Mouse (Mus musculus): ENCODE results near the gene Adgrg1. TPM values are rescaled to one million over a fixed set of nuclear protein-coding genes. Genes with fewer than 3 reads are reported as not detected.

The Adgrg1 gene
- polyA plus RNA-seq, 1 experiment from 2014 or later = 11.1 TPM

DNA sequence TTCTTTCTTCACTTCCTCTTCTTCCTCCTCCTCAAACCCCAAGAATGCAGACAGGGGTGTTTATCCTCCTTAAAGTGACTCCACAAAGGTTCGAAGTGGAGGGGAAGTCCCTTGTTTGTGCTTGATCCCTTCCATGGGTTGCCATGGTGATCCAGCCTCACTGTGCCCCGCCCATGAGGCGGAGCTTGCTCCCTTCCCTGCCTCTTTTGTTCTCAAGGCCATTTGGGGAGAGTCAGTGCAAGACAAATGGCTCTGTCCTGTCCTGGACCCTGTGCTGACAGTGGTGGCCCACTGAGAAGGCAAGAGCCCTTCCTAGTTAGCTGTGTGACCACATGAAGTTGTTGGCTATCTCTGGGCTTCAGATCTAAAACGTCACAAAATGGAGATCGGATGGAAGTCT, 26.1 kb downstream of the Adgrg1 start:
- Histone ChIP-seq H3K27me3 (ENCODE audit: control insufficient read depth, insufficient read depth, low read length) (no peaks in the 10 kb centered on the region), H3K4me1 (ENCODE audit: control insufficient read depth, insufficient read depth, low read length) (0 out of 2 replicates have a peak, but pooled peaks cover 6% of the 10 kb centered on the region), H3K27ac (replicated peaks; ENCODE audit: low read depth, low read length) (no peak overlapping the region), H3K9me3 (ENCODE audit: control insufficient read depth, low read length) (no peaks in the 10 kb centered on the region), H3K9ac (ENCODE audit: low read length) (no peak overlapping the region), H3K36me3 (ENCODE audit: control insufficient read depth, insufficient read depth, low read length) (peaks cover 3% of the 10 kb centered on the region), H3K4me2 (ENCODE audit: low read depth, severe bottlenecking) (no peak overlapping the region), H3K4me3 (ENCODE audit: low read depth, low read length) (no peak overlapping the region)
- DNase-seq (ENCODE audit: low spot score) = peak; percentile 74
- no peak for ATAC-seq (ENCODE audit: insufficient number of reproducible peaks, low FRiP score, low TSS enrichment, low read depth)
- 27% methylated on average over 5 of the region's 5 CpGs for WGBS

- ATAC-seq (ENCODE audit: insufficient number of reproducible peaks, low FRiP score, low TSS enrichment, low read depth) = no peak
- no peak overlapping the region for H3K27ac ChIP-seq (replicated peaks; ENCODE audit: low read depth, low read length)
- H3K9ac ChIP-seq (ENCODE audit: low read length) = no peak overlapping the region
- no peak overlapping the region for H3K4me3 ChIP-seq (ENCODE audit: low read depth, low read length)
- no peaks in the 10 kb centered on the region for H3K27me3 ChIP-seq (ENCODE audit: control insufficient read depth, insufficient read depth, low read length)
- H3K4me1 ChIP-seq (ENCODE audit: control insufficient read depth, insufficient read depth, low read length) = 0 out of 2 replicates have a peak, but pooled peaks cover 6% of the 10 kb centered on the region
- DNase-seq (ENCODE audit: low spot score) = no peak
- 82% methylated on average over 5 of the region's 5 CpGs for WGBS
- H3K9me3 ChIP-seq (ENCODE audit: control insufficient read depth, low read length) = no peaks in the 10 kb centered on the region
- peaks cover 5% of the 10 kb centered on the region for H3K36me3 ChIP-seq (ENCODE audit: control insufficient read depth, insufficient read depth, low read length)
- no peak overlapping the region for H3K4me2 ChIP-seq (ENCODE audit: low read depth, severe bottlenecking)
Observed at GRCm38 (mm10) chr8:95001165-95001564, 26.6 kb downstream of the Adgrg1 start.

DNA sequence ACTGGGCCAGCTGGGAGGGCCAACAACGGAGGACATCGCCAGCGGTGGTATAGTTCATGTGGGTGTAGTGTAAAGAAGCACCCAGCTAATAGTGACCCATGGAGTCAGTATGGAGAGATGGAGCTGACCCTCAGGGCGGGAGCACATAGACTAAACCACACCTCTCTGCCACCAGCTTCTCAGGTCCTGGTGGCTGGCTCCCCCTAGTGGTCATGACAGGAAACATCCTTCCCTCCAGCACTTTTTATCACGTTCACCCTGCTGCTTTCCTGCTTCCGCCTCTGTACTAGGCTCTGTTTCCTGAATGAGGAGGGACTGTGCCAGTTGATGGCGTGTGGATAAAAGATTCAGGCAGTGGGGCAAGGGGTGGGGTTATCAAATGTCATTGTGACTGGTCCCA, 27.1 kb downstream of the Adgrg1 start:
- ATAC-seq (ENCODE audit: insufficient number of reproducible peaks, low FRiP score, low TSS enrichment, low read depth) (peak; percentile 52), DNase-seq (ENCODE audit: low spot score) (peak; percentile 86)
- Histone ChIP-seq H3K27me3 (ENCODE audit: control insufficient read depth, insufficient read depth, low read length) (no peaks in the 10 kb centered on the region), H3K4me1 (ENCODE audit: control insufficient read depth, insufficient read depth, low read length) (0 out of 2 replicates have a peak, but pooled peaks cover 6% of the 10 kb centered on the region), H3K4me3 (ENCODE audit: low read depth, low read length) (no peak overlapping the region), H3K9ac (ENCODE audit: low read length) (no peak overlapping the region), H3K27ac (replicated peaks; ENCODE audit: low read depth, low read length) (no peak overlapping the region), H3K9me3 (ENCODE audit: control insufficient read depth, low read length) (no peaks in the 10 kb centered on the region), H3K4me2 (ENCODE audit: low read depth, severe bottlenecking) (no peak overlapping the region), H3K36me3 (ENCODE audit: control insufficient read depth, insufficient read depth, low read length) (peaks cover 5% of the 10 kb centered on the region)
- 7% methylated on average over 7 of the region's 7 CpGs for WGBS

- Histone ChIP-seq H3K27me3 (ENCODE audit: control insufficient read depth, insufficient read depth, low read length) (no peaks in the 10 kb centered on the region), H3K9ac (ENCODE audit: low read length) (no peak overlapping the region), H3K4me3 (ENCODE audit: low read depth, low read length) (no peak overlapping the region), H3K9me3 (ENCODE audit: control insufficient read depth, low read length) (no peaks in the 10 kb centered on the region), H3K36me3 (ENCODE audit: control insufficient read depth, insufficient read depth, low read length) (peaks cover 5% of the 10 kb centered on the region), H3K4me2 (ENCODE audit: low read depth, severe bottlenecking) (no peak overlapping the region), H3K4me1 (ENCODE audit: control insufficient read depth, insufficient read depth, low read length) (0 out of 2 replicates have a peak, but pooled peaks cover 6% of the 10 kb centered on the region), H3K27ac (replicated peaks; ENCODE audit: low read depth, low read length) (no peak overlapping the region)
- no peak for DNase-seq (ENCODE audit: low spot score)
- no peak for ATAC-seq (ENCODE audit: insufficient number of reproducible peaks, low FRiP score, low TSS enrichment, low read depth)
- 48% methylated on average over 8 of the region's 8 CpGs for WGBS
Observed at GRCm38 (mm10) chr8:95002089-95002655, 27.6 kb downstream of the Adgrg1 start.

DNA sequence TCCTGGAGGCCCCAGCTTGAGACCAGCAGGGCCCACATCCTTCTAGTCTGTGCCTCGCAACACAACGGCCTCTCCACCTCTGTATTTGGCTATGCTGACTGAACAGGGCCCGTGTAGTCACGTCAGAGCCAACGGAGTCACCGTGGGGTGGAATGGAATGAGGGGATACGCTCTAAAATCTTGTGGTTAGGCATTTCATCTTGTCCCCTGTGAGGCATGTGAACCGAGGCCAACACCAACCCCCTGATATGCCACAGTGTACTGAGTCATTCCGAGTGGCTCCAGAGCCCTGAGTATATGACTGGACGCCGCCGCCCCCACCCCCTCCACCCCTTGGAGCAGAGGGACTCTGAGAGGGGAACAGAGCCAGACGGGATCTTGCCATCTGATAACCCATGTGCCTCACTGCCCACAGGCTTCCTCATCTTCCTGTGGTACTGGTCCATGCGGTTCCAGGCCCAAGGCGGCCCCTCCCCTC, 37.9 kb downstream of the Adgrg1 start:
- Histone ChIP-seq H3K27me3 (ENCODE audit: control insufficient read depth, insufficient read depth, low read length) (no peaks in the 10 kb centered on the region), H3K9me3 (ENCODE audit: control insufficient read depth, low read length) (no peaks in the 10 kb centered on the region), H3K4me2 (ENCODE audit: low read depth, severe bottlenecking) (no peak overlapping the region), H3K36me3 (ENCODE audit: control insufficient read depth, insufficient read depth, low read length) (no peaks in the 10 kb centered on the region; the same call in 1 of the 2 replicates), H3K9ac (ENCODE audit: low read length) (no peak overlapping the region), H3K4me3 (ENCODE audit: low read depth, low read length) (no peak overlapping the region), H3K4me1 (ENCODE audit: control insufficient read depth, insufficient read depth, low read length) (no peaks in the 10 kb centered on the region), H3K27ac (replicated peaks; ENCODE audit: low read depth, low read length) (no peak overlapping the region)
- WGBS = 82% methylated on average over 15 of the region's 15 CpGs
- no peak for DNase-seq (ENCODE audit: low spot score)
- ATAC-seq (ENCODE audit: insufficient number of reproducible peaks, low FRiP score, low TSS enrichment, low read depth) = no peak

- WGBS = 79% methylated on average over 4 of the region's 4 CpGs
Observed at GRCm38 (mm10) chr8:95015866-95016265, 41.3 kb downstream of the Adgrg1 start.

GRCm38 (mm10) chr8:95016684-95017083, 42.1 kb downstream of the Adgrg1 start:
- H3K4me3 ChIP-seq (ENCODE audit: low read depth, low read length) = no peak overlapping the region
- H3K36me3 ChIP-seq (ENCODE audit: control insufficient read depth, insufficient read depth, low read length) = no peaks in the 10 kb centered on the region
- no peaks in the 10 kb centered on the region for H3K4me1 ChIP-seq (ENCODE audit: control insufficient read depth, insufficient read depth, low read length)
- DNase-seq (ENCODE audit: low spot score) (no peak), ATAC-seq (ENCODE audit: insufficient number of reproducible peaks, low FRiP score, low TSS enrichment, low read depth) (no peak)
- H3K4me2 ChIP-seq (ENCODE audit: low read depth, severe bottlenecking) = no peak overlapping the region
- WGBS = 64% methylated on average over 4 of the region's 4 CpGs
- H3K27me3 ChIP-seq (ENCODE audit: control insufficient read depth, insufficient read depth, low read length) = no peaks in the 10 kb centered on the region
- H3K9ac ChIP-seq (ENCODE audit: low read length) = no peak overlapping the region
- H3K27ac ChIP-seq (replicated peaks; ENCODE audit: low read depth, low read length) = no peak overlapping the region
- H3K9me3 ChIP-seq (ENCODE audit: control insufficient read depth, low read length) = no peaks in the 10 kb centered on the region

More at GRCm38 (mm10) chr8:95015866-95016265, 41.3 kb downstream of the Adgrg1 start:
- Histone ChIP-seq H3K27me3 (ENCODE audit: control insufficient read depth, insufficient read depth, low read length) (no peaks in the 10 kb centered on the region), H3K9me3 (ENCODE audit: control insufficient read depth, low read length) (no peaks in the 10 kb centered on the region), H3K4me3 (ENCODE audit: low read depth, low read length) (no peak overlapping the region), H3K4me2 (ENCODE audit: low read depth, severe bottlenecking) (no peak overlapping the region), H3K9ac (ENCODE audit: low read length) (no peak overlapping the region), H3K27ac (replicated peaks; ENCODE audit: low read depth, low read length) (no peak overlapping the region), H3K4me1 (ENCODE audit: control insufficient read depth, insufficient read depth, low read length) (no peaks in the 10 kb centered on the region), H3K36me3 (ENCODE audit: control insufficient read depth, insufficient read depth, low read length) (no peaks in the 10 kb centered on the region; the same call in 1 of the 2 replicates)
- ATAC-seq (ENCODE audit: insufficient number of reproducible peaks, low FRiP score, low TSS enrichment, low read depth) (no peak), DNase-seq (ENCODE audit: low spot score) (no peak)

GRCm38 (mm10) chr8:95017451-95017850, 42.9 kb downstream of the Adgrg1 start, which contains the start of gene Adgrg3:
TSS of gene Adgrg3 (plus strand) at chr8:95017692.
- no peak within 1 kb of the TSS for H3K4me2 ChIP-seq (ENCODE audit: low read depth, severe bottlenecking)
- 76% methylated on average over 11 of the region's 11 CpGs for WGBS
- H3K4me1 ChIP-seq (ENCODE audit: control insufficient read depth, insufficient read depth, low read length) = no peaks in the 10 kb centered on the region
- H3K27me3 ChIP-seq (ENCODE audit: control insufficient read depth, insufficient read depth, low read length) = no peaks in the 10 kb centered on the region
- no peak for DNase-seq (ENCODE audit: low spot score)
- H3K4me3 ChIP-seq (ENCODE audit: low read depth, low read length) = no peak within 1 kb of the TSS
- ATAC-seq (ENCODE audit: insufficient number of reproducible peaks, low FRiP score, low TSS enrichment, low read depth) = no peak
- no peak within 1 kb of the TSS for H3K9ac ChIP-seq (ENCODE audit: low read length)
- H3K27ac ChIP-seq (replicated peaks; ENCODE audit: low read depth, low read length) = no peak within 1 kb of the TSS
- H3K9me3 ChIP-seq (ENCODE audit: control insufficient read depth, low read length) = no peaks in the 10 kb centered on the region
- H3K36me3 ChIP-seq (ENCODE audit: control insufficient read depth, insufficient read depth, low read length) = no peaks in the 10 kb centered on the region

Measured in limb, embryonic 11.5 days (tissue).